Mouse (Mus musculus) Patski (cell line): ENCODE results near the gene Prmt8. TPM values are rescaled to one million over a fixed set of nuclear protein-coding genes. Genes with fewer than 3 reads are reported as not detected.

Experiments
- ATAC-seq: fragments of 100-300 bp; one replicate; pipeline ENCODE4 v1.8.0; 2021
- CTCF ChIA-PET: fragments of 350-600 bp; sonication (Branson Sonifier 250); formaldehyde crosslinking; loops from one replicate; lab custom pipeline; 2022; ENCODE audit warnings: inconsistent platforms; lab: Charles Lee
- POLR2A ChIA-PET: fragments of 350-600 bp; sonication (Branson Sonifier 250); formaldehyde crosslinking; loops from one replicate; lab custom pipeline; 2022; ENCODE audit warnings: antibody characterized with exemption, inconsistent platforms; lab: Charles Lee
- DNase-seq: peaks from one replicate; pipeline ENCODE4 v3.0.0-alpha.2; 2011; ENCODE audit warnings: low read depth, low spot score
- H3K27me3 ChIP-seq: fragments of 371-371 bp; one replicate; pipeline ENCODE4 v1.5.1; 2021
- CTCF ChIP-seq: fragments of 100-300 bp; IDR thresholded peaks from one replicate; pipeline ENCODE4 v1.5.1; 2021
- in situ Hi-C: fragments of 300-500 bp; cut with MboI; formaldehyde crosslinking; loops from 3 replicates; pipeline ENCODE4 v1.11.1; 2018; ENCODE audit warnings: low pct_unique_long_range_greater_than_20kb, mixed read lengths
- polyA plus RNA-seq: library from polyadenylated mRNA; unstranded; gene quantifications from one replicate; pipeline ENCODE4 v1.2.3, GENCODE M21; 2021

Prmt8 gene
- polyA plus RNA-seq, 1 experiment from 2014 or later = not detected

DNA sequence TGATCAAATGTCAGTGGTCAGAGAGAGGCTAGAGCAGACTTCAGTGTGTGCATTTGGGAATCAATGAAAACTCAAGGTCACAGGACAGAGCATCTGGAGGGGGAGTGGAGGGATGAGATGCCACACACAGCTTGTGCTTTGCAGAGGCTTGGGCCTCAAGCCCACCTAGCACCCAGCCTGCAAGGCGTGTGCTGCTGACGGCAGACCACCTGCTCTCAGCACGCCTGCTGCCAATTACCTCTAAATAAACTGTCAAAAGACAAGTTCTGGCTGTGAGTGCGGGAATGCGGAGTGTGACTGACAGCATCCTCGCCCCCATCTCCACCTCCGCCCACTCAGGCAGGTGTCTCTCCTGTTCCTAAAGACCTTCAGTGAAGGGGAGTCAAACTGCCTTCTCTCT is 77.0 kb downstream of the Prmt8 start:
- DNase-seq = no peak
- ChIA-PET POLR2A (no interaction called here), CTCF (no interaction called here)
- peaks cover 12% of the 10 kb centered on the region for H3K27me3 ChIP-seq
- in situ Hi-C loops = no loop called here
- ATAC-seq = no peak
- TF ChIP-seq CTCF = no peak

DNA sequence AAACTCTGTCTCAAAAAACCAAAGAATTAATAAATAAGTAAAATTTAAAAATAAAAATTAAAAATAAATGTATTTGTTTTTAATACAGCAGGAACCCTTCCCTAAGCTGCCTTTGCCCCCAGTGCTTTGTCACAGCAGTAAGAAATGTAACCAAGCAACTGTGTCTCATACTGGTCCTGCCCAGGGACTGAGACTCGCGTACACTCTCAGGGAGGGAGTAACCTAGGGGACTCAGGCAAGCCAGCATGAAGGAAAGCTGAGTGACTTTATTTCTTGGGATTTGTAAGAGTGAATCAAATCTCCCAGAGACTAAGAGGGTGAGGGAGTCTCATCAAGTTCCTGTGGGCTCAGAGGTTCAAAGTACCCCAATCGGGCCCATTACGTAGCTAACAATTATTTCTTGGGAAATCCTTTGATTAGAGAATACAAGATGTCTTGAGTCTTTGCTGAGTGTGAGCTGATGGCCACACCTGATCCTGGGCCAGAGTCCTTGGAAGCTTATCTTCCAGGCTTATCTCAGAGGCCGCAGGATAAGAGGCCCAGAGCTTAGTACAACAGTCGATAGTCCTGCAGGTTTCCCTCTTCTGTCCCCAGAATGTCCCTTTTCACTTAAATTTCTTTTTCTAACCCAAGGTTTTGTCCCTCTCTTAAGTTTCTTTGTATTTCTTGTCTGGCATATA is 82.0 kb downstream of the Prmt8 start:
- CTCF ChIA-PET = no interaction called here
- in situ Hi-C loops = no loop called here
- peaks cover 13% of the 10 kb centered on the region for H3K27me3 ChIP-seq
- ATAC-seq = no peak
- no peak for TF ChIP-seq CTCF
- no peak for DNase-seq
- POLR2A ChIA-PET = no interaction called here

DNA sequence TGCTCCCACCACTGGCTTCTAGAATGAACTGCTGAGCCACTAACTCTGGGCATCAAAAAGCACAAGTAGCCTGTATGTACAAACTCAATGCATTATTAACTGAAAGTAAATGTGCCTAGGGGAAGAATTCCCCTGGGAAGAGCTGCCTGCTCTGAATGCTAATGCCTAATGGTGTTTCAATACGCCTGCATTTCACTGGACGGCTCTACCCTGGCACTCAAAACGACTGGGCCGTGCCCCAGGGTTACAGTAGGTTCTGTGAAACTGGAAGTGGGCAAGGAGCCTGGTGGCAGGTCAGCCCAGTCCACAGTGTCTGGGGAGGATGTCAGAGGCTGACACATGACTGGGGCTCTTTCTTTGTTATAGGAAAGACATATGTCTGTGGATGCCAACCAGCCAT is 84.3 kb downstream of the Prmt8 start:
- no peak for TF ChIP-seq CTCF
- POLR2A ChIA-PET = interaction anchor here (0.6 kb wide), 1 partner anchor 146 kb away, joined by 3 read pairs; no protein-coding TSS in a partner anchor
- in situ Hi-C loops = no loop called here
- CTCF ChIA-PET = no interaction called here
- ATAC-seq (no peak), DNase-seq (no peak)
- peaks cover 10% of the 10 kb centered on the region for H3K27me3 ChIP-seq

DNA sequence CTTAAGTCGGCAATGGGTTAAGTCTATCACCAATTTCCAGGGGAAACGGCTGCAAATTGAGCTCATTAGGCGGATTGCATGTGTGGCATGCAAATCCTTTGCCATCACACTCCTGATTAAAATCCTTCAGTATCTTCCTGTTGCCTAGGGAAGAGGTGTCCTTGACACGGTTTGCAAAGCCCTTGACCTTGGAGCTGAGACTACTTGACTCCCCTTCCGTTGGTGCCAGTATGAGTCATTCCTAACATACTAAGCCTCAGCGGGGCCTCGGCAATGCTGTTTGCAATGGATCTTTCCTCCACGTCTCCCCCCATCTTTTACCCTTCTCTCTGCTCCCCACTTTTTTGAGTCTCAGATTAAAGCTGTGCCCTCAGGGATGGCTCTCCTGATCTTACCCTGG is 85.7 kb downstream of the Prmt8 start:
- ChIA-PET POLR2A (no interaction called here), CTCF (no interaction called here)
- in situ Hi-C loops = no loop called here
- peaks cover 12% of the 10 kb centered on the region for H3K27me3 ChIP-seq
- DNase-seq = no peak
- no peak for ATAC-seq
- no peak for TF ChIP-seq CTCF

DNA sequence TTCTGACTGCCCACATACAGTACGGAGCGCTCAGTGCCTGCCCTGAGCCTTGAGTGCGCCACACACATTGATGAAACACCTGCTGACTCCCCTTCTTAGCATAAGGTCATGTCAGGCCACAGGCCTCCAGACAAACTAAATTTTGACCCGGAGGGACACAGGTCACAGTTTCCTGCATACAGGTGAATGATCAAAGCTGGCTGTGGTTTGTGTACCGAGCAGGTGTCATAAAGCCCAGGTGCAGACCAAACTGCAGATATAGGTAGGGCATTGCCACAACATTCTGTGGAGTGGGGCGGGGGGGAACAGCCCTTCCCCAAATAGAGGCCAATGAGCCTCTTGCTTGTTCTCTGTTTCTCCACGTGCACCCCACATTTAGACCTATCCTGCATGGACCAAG is 88.5 kb downstream of the Prmt8 start:
- ChIA-PET POLR2A (interaction anchor here (0.6 kb wide), 1 partner anchor 503 kb away, joined by 3 read pairs; no protein-coding TSS in a partner anchor), CTCF (no interaction called here)
- peaks cover 33% of the 10 kb centered on the region for H3K27me3 ChIP-seq
- in situ Hi-C loops = no loop called here
- DNase-seq (no peak), ATAC-seq (no peak)
- TF ChIP-seq CTCF = no peak

DNA sequence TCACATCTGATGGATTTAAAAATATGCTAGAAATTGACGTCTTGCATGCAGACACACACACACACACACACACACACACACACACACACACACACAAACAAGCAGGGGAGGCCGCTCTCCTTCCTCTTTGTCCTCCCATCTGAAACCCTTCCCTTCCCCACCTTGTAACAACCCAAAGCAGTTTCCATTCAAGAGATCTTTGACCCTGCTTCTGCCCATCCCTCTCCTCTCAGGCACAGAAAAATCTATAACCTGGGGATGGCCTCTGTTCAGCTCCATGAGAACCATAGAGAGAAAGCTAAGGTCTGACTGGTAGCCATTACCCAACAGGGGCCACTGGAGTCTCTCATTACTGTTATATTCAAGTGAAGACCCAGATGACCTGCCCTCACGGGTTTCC is 90.3 kb downstream of the Prmt8 start:
- TF ChIP-seq CTCF = no peak
- ChIA-PET CTCF (no interaction called here), POLR2A (interaction anchor here (0.6 kb wide), 2 partner anchors 14 to 439 kb away, joined by 3 to 6 read pairs; no protein-coding TSS in a partner anchor)

DNA sequence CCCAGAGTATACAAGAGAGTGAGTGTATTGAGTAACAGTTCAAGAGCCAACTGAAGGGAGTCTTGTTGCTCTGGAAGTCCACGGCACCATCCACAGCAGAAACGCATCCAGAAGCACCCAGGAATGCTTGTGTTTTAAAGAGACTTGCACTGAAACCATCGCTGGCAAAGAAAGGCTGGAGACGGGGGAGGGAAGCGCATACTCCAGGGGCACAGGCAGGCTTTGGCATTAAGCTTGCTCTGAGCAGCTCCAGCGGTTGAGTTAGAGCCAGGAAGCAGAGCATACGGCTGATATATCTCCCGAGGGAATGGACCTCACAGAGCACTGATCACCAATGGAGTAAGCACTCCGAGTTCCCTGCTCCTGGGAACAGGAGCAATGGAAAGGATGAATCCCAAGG is 91.0 kb downstream of the Prmt8 start:
- peaks cover 41% of the 10 kb centered on the region for H3K27me3 ChIP-seq
- in situ Hi-C loops = no loop called here
- POLR2A ChIA-PET = interaction anchor here (0.6 kb wide), 2 partner anchors 15 to 440 kb away, joined by 3 to 6 read pairs; no protein-coding TSS in a partner anchor
- no peak for TF ChIP-seq CTCF
- ATAC-seq (no peak), DNase-seq (no peak)
- CTCF ChIA-PET = no interaction called here

More for the DNA sequence above, 90.3 kb downstream of the Prmt8 start:
- H3K27me3 ChIP-seq = peaks cover 38% of the 10 kb centered on the region
- ATAC-seq (no peak), DNase-seq (no peak)
- in situ Hi-C loops = no loop called here

DNA sequence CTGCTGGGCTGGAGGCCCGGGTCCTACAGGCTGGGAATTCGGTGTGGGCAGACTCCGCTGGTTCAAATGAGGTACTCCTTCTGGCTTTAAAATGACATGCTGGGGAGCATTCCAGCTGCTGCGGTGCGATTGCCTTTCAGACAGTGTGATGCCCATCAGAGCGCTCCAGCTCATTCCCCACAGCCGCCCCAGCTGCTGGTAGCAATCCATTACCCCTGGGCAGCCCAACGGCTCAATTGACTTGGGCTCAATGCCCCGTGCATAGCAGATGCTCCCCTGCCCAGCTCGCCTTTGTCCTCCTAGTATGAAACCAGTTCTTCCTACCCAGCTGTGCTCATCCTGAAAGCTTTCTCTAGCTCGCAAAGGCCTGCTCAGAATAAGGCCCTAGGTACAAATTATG is 92.4 kb downstream of the Prmt8 start:
- TF ChIP-seq CTCF = no peak
- ATAC-seq (no peak), DNase-seq (no peak)
- H3K27me3 ChIP-seq = peaks cover 41% of the 10 kb centered on the region
- CTCF ChIA-PET = no interaction called here
- in situ Hi-C loops = no loop called here
- POLR2A ChIA-PET = no interaction called here

DNA sequence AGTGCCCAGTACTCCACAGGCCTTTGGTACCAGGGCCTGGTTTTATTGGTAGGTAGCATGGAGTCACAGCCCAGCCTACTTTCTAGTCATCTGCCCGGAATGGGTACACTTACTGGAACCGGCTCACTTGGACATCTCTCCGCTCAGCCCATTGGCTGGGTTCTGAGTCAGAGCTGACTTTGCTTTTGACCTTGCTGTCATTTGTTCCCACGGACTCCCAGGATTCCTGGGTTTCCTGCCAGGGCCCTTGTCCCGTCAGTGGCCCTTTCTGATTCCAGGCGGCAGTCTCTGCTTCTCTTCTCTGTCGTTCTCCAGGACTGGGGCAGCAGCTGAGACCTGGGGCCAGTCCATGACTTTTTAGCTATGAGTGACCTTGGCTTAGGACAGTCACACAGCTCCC is 97.2 kb downstream of the Prmt8 start:
- ChIA-PET CTCF (no interaction called here), POLR2A (interaction anchor here (0.6 kb wide), 1 partner anchor 87 kb away, joined by 4 read pairs; no protein-coding TSS in a partner anchor)
- ATAC-seq (no peak), DNase-seq (no peak)
- no peak for TF ChIP-seq CTCF
- H3K27me3 ChIP-seq = peaks cover 27% of the 10 kb centered on the region
- in situ Hi-C loops = no loop called here

DNA sequence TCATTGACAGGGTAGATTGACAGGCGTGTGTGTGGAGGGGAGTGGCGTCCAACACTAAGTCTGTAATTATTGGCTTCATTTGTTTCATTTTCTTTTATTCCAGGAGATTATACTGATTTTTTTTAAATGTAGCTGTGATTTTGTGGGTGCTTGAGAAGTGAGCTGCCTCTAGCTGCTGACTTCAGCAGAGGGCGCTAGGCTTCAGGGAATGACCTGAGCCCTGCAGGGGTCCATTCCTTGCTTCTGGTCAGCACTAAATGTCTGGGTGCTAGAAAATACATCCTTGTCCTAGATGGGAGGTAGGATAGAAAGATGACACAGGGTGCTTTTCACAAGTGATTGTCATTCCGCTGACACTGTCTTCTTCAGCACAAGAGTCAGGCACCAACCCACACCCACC is 99.2 kb downstream of the Prmt8 start:
- DNase-seq = no peak
- in situ Hi-C loops = no loop called here
- peaks cover 12% of the 10 kb centered on the region for H3K27me3 ChIP-seq
- no peak for ATAC-seq
- POLR2A ChIA-PET = no interaction called here
- no peak for TF ChIP-seq CTCF
- CTCF ChIA-PET = no interaction called here

DNA sequence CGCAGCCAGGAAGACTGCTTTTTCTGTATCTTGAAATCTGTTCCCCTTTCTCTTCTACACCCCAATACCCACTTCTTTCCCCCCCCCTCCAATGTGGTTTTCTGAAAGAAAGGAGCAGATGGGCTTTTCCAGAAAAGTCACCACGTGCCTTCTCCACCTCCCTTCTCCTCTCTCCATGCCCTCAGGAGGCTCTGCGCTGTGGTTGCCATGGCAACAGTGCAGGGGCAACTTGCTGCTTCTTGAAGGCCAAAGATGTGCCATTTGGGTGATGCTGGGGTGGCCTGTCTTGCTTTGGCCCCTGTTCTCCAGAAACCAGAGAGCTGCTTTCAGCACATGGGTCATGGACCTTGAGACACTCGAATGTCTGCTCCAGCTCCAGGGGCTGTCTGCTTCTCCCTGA is 100.0 kb downstream of the Prmt8 start:
- TF ChIP-seq CTCF = no peak
- DNase-seq = no peak
- POLR2A ChIA-PET = no interaction called here
- peaks cover 12% of the 10 kb centered on the region for H3K27me3 ChIP-seq
- CTCF ChIA-PET = no interaction called here
- ATAC-seq = no peak
- in situ Hi-C loops = no loop called here
